In the genomic region with DNA sequence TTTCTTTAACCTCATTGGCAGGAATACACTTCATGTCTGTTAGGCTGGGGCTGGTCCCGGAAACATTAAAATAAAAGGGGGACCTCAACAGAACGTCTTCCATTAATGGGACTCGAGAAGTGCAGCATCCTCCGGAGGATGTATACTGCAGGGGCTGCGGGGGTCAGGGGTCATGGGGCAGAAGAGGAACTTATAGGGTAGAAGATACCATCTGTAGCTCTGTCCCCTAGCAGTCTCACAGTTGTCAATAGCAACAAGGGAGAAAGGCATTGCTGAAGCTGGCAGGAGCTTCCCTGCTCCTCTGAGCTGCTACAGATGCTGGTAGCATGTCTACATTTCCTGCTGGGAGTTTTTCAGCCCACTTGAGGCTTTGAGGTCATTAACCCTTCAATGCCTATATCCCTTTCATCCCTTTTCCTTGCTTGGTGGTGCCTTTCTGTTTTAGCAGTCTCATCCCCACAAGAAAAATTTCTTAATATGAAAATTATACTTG, we compare ENCODE assay signal across 18 mouse cellular contexts.
DNase-seq lines count a peak whose midpoint lies in the region; ATAC-seq and TF ChIP-seq lines count a peak whose summit lies in the region.
"Had no signal": no experiment of that assay in that cellular context is flagged by ENCODE, and none has a peak within 500 bp of the region (broad histone marks: within the 10 kb centered on the region; RNA-seq: fewer than 3 reads in every experiment).

No protein-coding gene starts in this region.

- 45% methylated on average over 5 of the region's 5 CpGs for WGBS in forebrain, embryonic 14.5 days
- 34% methylated on average over 5 of the region's 5 CpGs for WGBS in forebrain, embryonic 15.5 days
- 5% methylated on average over 5 of the region's 5 CpGs for WGBS in midbrain, postnatal 0 days

- H3K27me3 ChIP-seq in forebrain, embryonic 14.5 days (replicated peaks; ENCODE audit: control insufficient read depth, insufficient read depth, low read length), result no peaks in the 10 kb centered on the region
- H3K27me3 ChIP-seq in forebrain, embryonic 15.5 days, result no peaks in the 10 kb centered on the region
- H3K27me3 ChIP-seq in midbrain, postnatal 0 days (ENCODE audit: insufficient read depth, low read length), result no peaks in the 10 kb centered on the region
- H3K27me3 ChIP-seq: CH12.LX; embryonic facial prominence, embryonic 15.5 days; liver, embryonic 12.5 days; neural tube, embryonic 15.5 days had no signal

- no peaks in the 10 kb centered on the region for H3K9me3 ChIP-seq in forebrain, embryonic 14.5 days (replicated peaks; ENCODE audit: control insufficient read depth, low read length)
- no peaks in the 10 kb centered on the region for H3K9me3 ChIP-seq in forebrain, embryonic 15.5 days
- no peaks in the 10 kb centered on the region for H3K9me3 ChIP-seq in midbrain, postnatal 0 days (ENCODE audit: low read length)
- H3K9me3 ChIP-seq: embryonic facial prominence, embryonic 15.5 days; liver, embryonic 12.5 days; neural tube, embryonic 15.5 days had no signal

- no peak overlapping the region for H3K4me2 ChIP-seq in forebrain, embryonic 14.5 days (ENCODE audit: low read length)
- H3K4me2 ChIP-seq in forebrain, embryonic 15.5 days (replicated peaks), result no peak overlapping the region
- H3K4me2 ChIP-seq in midbrain, postnatal 0 days (ENCODE audit: low read depth, low read length, poor library complexity, severe bottlenecking), result no peak overlapping the region
- H3K4me2 ChIP-seq: embryonic facial prominence, embryonic 15.5 days; heart, embryonic 11.5 days; liver, embryonic 12.5 days; neural tube, embryonic 15.5 days had no signal

- H3K4me3 ChIP-seq in forebrain, embryonic 14.5 days (ENCODE audit: low read depth, low read length), result no peak overlapping the region
- H3K4me3 ChIP-seq in forebrain, embryonic 15.5 days, result no peak overlapping the region
- no peak overlapping the region for H3K4me3 ChIP-seq in midbrain, postnatal 0 days (ENCODE audit: low read depth, low read length)
- H3K4me3 ChIP-seq: embryonic facial prominence, embryonic 15.5 days; liver, embryonic 12.5 days; neural tube, embryonic 15.5 days had no signal

- H3K27ac ChIP-seq in forebrain, embryonic 14.5 days (ENCODE audit: low read depth, low read length), result no peak overlapping the region
- no peak overlapping the region for H3K27ac ChIP-seq in forebrain, embryonic 15.5 days (replicated peaks)
- no peak overlapping the region for H3K27ac ChIP-seq in midbrain, postnatal 0 days (ENCODE audit: low read depth, low read length)
- H3K27ac ChIP-seq: embryonic facial prominence, embryonic 15.5 days; liver, embryonic 12.5 days; neural tube, embryonic 15.5 days had no signal

- peak; percentile 41 for DNase-seq in forebrain, embryonic 14.5 days (ENCODE audit: low spot score)
- DNase-seq in left cerebral cortex, postnatal 4 days, result peak; percentile 2
- DNase-seq in left cerebral cortex, adult 9 months (ENCODE audit: low spot score in 2 of 2), result no peak
- peak; percentile 50 for DNase-seq in embryo, embryonic 9.5 days (ENCODE audit: extremely low spot score)
- peak; percentile 63 for DNase-seq in midbrain, postnatal 0 days (ENCODE audit: low spot score)
- no peak for DNase-seq in gastrocnemius, adult 8-10 months (ENCODE audit: low spot score in 2 of 2)
- DNase-seq: cerebellum, postnatal 14 days; gastrocnemius, postnatal 36 days; heart, postnatal 14 days; kidney, adult 9 months; thymus, adult 18-20 months had no signal

- intact Hi-C loops in left cerebral cortex, postnatal 4 days (cut with DNase I), result no loop called here

- no peaks in the 10 kb centered on the region for H3K36me3 ChIP-seq in forebrain, embryonic 14.5 days (ENCODE audit: control insufficient read depth, insufficient read depth, low read length)
- H3K36me3 ChIP-seq in forebrain, embryonic 15.5 days, result no peaks in the 10 kb centered on the region
- H3K36me3 ChIP-seq in midbrain, postnatal 0 days (ENCODE audit: insufficient read depth, low read length), result no peaks in the 10 kb centered on the region
- H3K36me3 ChIP-seq: embryonic facial prominence, embryonic 15.5 days; liver, embryonic 12.5 days; neural tube, embryonic 15.5 days had no signal

- H3K4me1 ChIP-seq in forebrain, embryonic 14.5 days (ENCODE audit: control insufficient read depth, insufficient read depth, low read length), result no peaks in the 10 kb centered on the region
- 0 out of 2 replicates have a peak, but pooled peaks cover 3% of the 10 kb centered on the region for H3K4me1 ChIP-seq in forebrain, embryonic 15.5 days
- 0 out of 2 replicates have a peak, but pooled peaks cover 5% of the 10 kb centered on the region for H3K4me1 ChIP-seq in midbrain, postnatal 0 days (ENCODE audit: insufficient read depth, low read length)
- H3K4me1 ChIP-seq: embryonic facial prominence, embryonic 15.5 days; liver, embryonic 12.5 days had no signal

- H3K9ac ChIP-seq in forebrain, embryonic 14.5 days (ENCODE audit: low read length), result no peak overlapping the region
- H3K9ac ChIP-seq in forebrain, embryonic 15.5 days (replicated peaks), result no peak overlapping the region
- no peak overlapping the region for H3K9ac ChIP-seq in midbrain, postnatal 0 days (replicated peaks; ENCODE audit: low read length, poor library complexity, severe bottlenecking)
- H3K9ac ChIP-seq: embryonic facial prominence, embryonic 15.5 days; liver, embryonic 12.5 days; neural tube, embryonic 15.5 days had no signal

- TF ChIP-seq CTCF in midbrain, postnatal 0 days (IDR thresholded peaks at IDR 0.05), result no peak

- ATAC-seq in forebrain, embryonic 14.5 days, result no peak
- ATAC-seq in forebrain, embryonic 15.5 days (replicated peaks), result no peak
- no peak for ATAC-seq in midbrain, postnatal 0 days (ENCODE audit: low FRiP score)
- no peak for ATAC-seq in cerebellum, adult (ENCODE audit: insufficient number of reproducible peaks, low FRiP score, low TSS enrichment)
- ATAC-seq: liver, embryonic 12.5 days had no signal

Comparison
In these comparisons a context has a peak if more than half of its experiments do, and no peak if none do; other contexts are left out.
1. DNase-seq: peak in forebrain, embryonic 14.5 days (single experiment), left cerebral cortex, postnatal 4 days (single experiment), embryo, embryonic 9.5 days (single experiment) and midbrain, postnatal 0 days (single experiment); none in left cerebral cortex, adult 9 months (0 of 2) and gastrocnemius, adult 8-10 months (0 of 2).